Mouse (Mus musculus) E14TG2a.4 (cell line): Measurements from ENCODE around the gene Cbfa2t2.

ENCODE experiments used
- CTCF ChIP-seq: conservative IDR thresholded peaks from 2 replicates; pipeline ENCODE4 v1.5.1; 2014; ENCODE audit warnings: low read length
- NANOG ChIP-seq: IDR thresholded peaks from 2 replicates; pipeline ENCODE4 v1.6.1; 2014; ENCODE audit warnings: borderline replicate concordance, low read length, mixed read lengths
- POU5F1 ChIP-seq: IDR thresholded peaks from 2 replicates; pipeline ENCODE4 v1.6.1; 2014; ENCODE audit warnings: low read length, borderline replicate concordance

- TF ChIP-seq CTCF = no peak
- no peak for TF ChIP-seq POU5F1
- no peak for TF ChIP-seq NANOG
These were observed 147.9 kb downstream of the Cbfa2t2 start for GRCm38 (mm10) chr2:154583906-154584872.
